Mouse (Mus musculus): ENCODE data around the gene Olfr1022.

The Olfr1022 gene

GRCm38 (mm10) chr2:85868294-85868693 lies at the start of gene Olfr1022:
Gene Olfr1022, plus strand, starts transcription at chr2:85868594.
- DNase-seq: no peak

GRCm38 (mm10) chr2:85845383-85845782 lies 23.0 kb upstream of the Olfr1022 start, which contains the start of gene Olfr1019:
Gene Olfr1019, minus strand, starts transcription at chr2:85845483.
- no peak for DNase-seq

GRCm38 (mm10) chr2:85846730-85847129 lies 21.7 kb upstream of the Olfr1022 start, which contains the start of gene Olfr1020:
Gene Olfr1020, plus strand, starts transcription at chr2:85847030.
- DNase-seq: no peak

GRCm38 (mm10) chr2:85885340-85885739 lies 16.9 kb downstream of the Olfr1022 start, which contains the start of gene Olfr1023:
Gene Olfr1023, plus strand, starts transcription at chr2:85885640.
- no peak for DNase-seq

- DNase-seq: no peak
Observed at GRCm38 (mm10) chr2:85904952-85905351, 36.6 kb downstream of the Olfr1022 start, which contains the start of gene Olfr1024. Gene Olfr1024, minus strand, starts transcription at chr2:85905052.

- DNase-seq: no peak
Observed at GRCm38 (mm10) chr2:85913197-85913596, 44.8 kb downstream of the Olfr1022 start.

GRCm38 (mm10) chr2:85914893-85915292 lies 46.5 kb downstream of the Olfr1022 start, which contains the start of gene Olfr1025-ps1:
Gene Olfr1025-ps1, plus strand, starts transcription at chr2:85915193.
- DNase-seq: no peak

All from right cerebral cortex, postnatal 25 days (tissue).